Mouse (Mus musculus): ENCODE data around the gene Ap4e1. TPM values are rescaled to one million over a fixed set of nuclear protein-coding genes. Genes with fewer than 3 reads are reported as not detected.

Gene Ap4e1
- polyA plus RNA-seq, 1 experiment from 2014 or later, result 10.1 TPM

- no peak overlapping the region for H3K27ac ChIP-seq (ENCODE audit: low read depth)
- 75% methylated on average over 7 of the region's 7 CpGs for WGBS
- no peak overlapping the region for H3K4me2 ChIP-seq (ENCODE audit: low read length)
- no peak for DNase-seq (ENCODE audit: low spot score)
- H3K27me3 ChIP-seq (replicated peaks; ENCODE audit: control insufficient read depth, insufficient read depth, low read length), result no peaks in the 10 kb centered on the region
- H3K9ac ChIP-seq (ENCODE audit: low read length), result no peak overlapping the region
- peaks cover 4% of the 10 kb centered on the region; the same call in 1 of the 2 replicates for H3K4me1 ChIP-seq (replicated peaks; ENCODE audit: control insufficient read depth, insufficient read depth, low read length)
- H3K9me3 ChIP-seq (ENCODE audit: control insufficient read depth, low read length), result no peaks in the 10 kb centered on the region
- ATAC-seq (replicated peaks; ENCODE audit: low FRiP score, low TSS enrichment, low read depth), result no peak
- no peak overlapping the region for H3K4me3 ChIP-seq (ENCODE audit: low read depth, low read length)
- no peaks in the 10 kb centered on the region for H3K36me3 ChIP-seq (ENCODE audit: control insufficient read depth, insufficient read depth, low read length)
Observed at GRCm38 (mm10) chr2:126998219-126998618, 10.3 kb upstream of the Ap4e1 start.

GRCm38 (mm10) chr2:127000406-127001324 lies 7.9 kb upstream of the Ap4e1 start:
- Histone ChIP-seq H3K4me2 (ENCODE audit: low read length) (no peak overlapping the region), H3K9ac (ENCODE audit: low read length) (no peak overlapping the region), H3K4me1 (replicated peaks; ENCODE audit: control insufficient read depth, insufficient read depth, low read length) (no peaks in the 10 kb centered on the region), H3K27ac (ENCODE audit: low read depth) (no peak overlapping the region), H3K27me3 (replicated peaks; ENCODE audit: control insufficient read depth, insufficient read depth, low read length) (no peaks in the 10 kb centered on the region), H3K4me3 (ENCODE audit: low read depth, low read length) (no peak overlapping the region), H3K36me3 (ENCODE audit: control insufficient read depth, insufficient read depth, low read length) (no peaks in the 10 kb centered on the region), H3K9me3 (ENCODE audit: control insufficient read depth, low read length) (no peaks in the 10 kb centered on the region)
- WGBS, result 68% methylated on average over 8 of the region's 8 CpGs
- DNase-seq (ENCODE audit: low spot score) (no peak), ATAC-seq (replicated peaks; ENCODE audit: low FRiP score, low TSS enrichment, low read depth) (no peak)

- 88% methylated on average over 7 of the region's 7 CpGs for WGBS
- Histone ChIP-seq H3K4me2 (ENCODE audit: low read length) (no peak overlapping the region), H3K36me3 (ENCODE audit: control insufficient read depth, insufficient read depth, low read length) (no peaks in the 10 kb centered on the region), H3K27ac (ENCODE audit: low read depth) (no peak overlapping the region), H3K4me3 (ENCODE audit: low read depth, low read length) (no peak overlapping the region), H3K27me3 (replicated peaks; ENCODE audit: control insufficient read depth, insufficient read depth, low read length) (no peaks in the 10 kb centered on the region), H3K9ac (ENCODE audit: low read length) (no peak overlapping the region), H3K9me3 (ENCODE audit: control insufficient read depth, low read length) (no peaks in the 10 kb centered on the region), H3K4me1 (replicated peaks; ENCODE audit: control insufficient read depth, insufficient read depth, low read length) (no peaks in the 10 kb centered on the region)
- DNase-seq (ENCODE audit: low spot score), result no peak
- ATAC-seq (replicated peaks; ENCODE audit: low FRiP score, low TSS enrichment, low read depth), result no peak
Observed at GRCm38 (mm10) chr2:127004046-127004445, 4.5 kb upstream of the Ap4e1 start.

GRCm38 (mm10) chr2:127006634-127007370 lies 1.7 kb upstream of the Ap4e1 start:
- peaks cover 4% of the 10 kb centered on the region for H3K36me3 ChIP-seq (ENCODE audit: control insufficient read depth, insufficient read depth, low read length)
- no peak overlapping the region for H3K9ac ChIP-seq (ENCODE audit: low read length)
- H3K9me3 ChIP-seq (ENCODE audit: control insufficient read depth, low read length), result no peaks in the 10 kb centered on the region
- ATAC-seq (replicated peaks; ENCODE audit: low FRiP score, low TSS enrichment, low read depth), result 0 out of 2 replicates have a peak, but pooled peaks have one; percentile 17
- H3K4me3 ChIP-seq (ENCODE audit: low read depth, low read length), result no peak overlapping the region; the same call in 1 of the 2 replicates
- 47% methylated on average over 12 of the region's 12 CpGs for WGBS
- DNase-seq (ENCODE audit: low spot score), result peak; percentile 71
- no peak overlapping the region for H3K4me2 ChIP-seq (ENCODE audit: low read length)
- no peak overlapping the region for H3K27ac ChIP-seq (ENCODE audit: low read depth)
- H3K27me3 ChIP-seq (replicated peaks; ENCODE audit: control insufficient read depth, insufficient read depth, low read length), result no peaks in the 10 kb centered on the region
- peaks cover 6% of the 10 kb centered on the region; the same call in 1 of the 2 replicates for H3K4me1 ChIP-seq (replicated peaks; ENCODE audit: control insufficient read depth, insufficient read depth, low read length)

- Histone ChIP-seq H3K4me3 (ENCODE audit: low read depth, low read length) (no peak overlapping the region), H3K27ac (ENCODE audit: low read depth) (no peak overlapping the region), H3K27me3 (replicated peaks; ENCODE audit: control insufficient read depth, insufficient read depth, low read length) (no peaks in the 10 kb centered on the region), H3K4me1 (replicated peaks; ENCODE audit: control insufficient read depth, insufficient read depth, low read length) (peaks cover 6% of the 10 kb centered on the region; the same call in 1 of the 2 replicates), H3K36me3 (ENCODE audit: control insufficient read depth, insufficient read depth, low read length) (peaks cover 11% of the 10 kb centered on the region), H3K9ac (ENCODE audit: low read length) (no peak overlapping the region), H3K4me2 (ENCODE audit: low read length) (no peak overlapping the region), H3K9me3 (ENCODE audit: control insufficient read depth, low read length) (no peaks in the 10 kb centered on the region)
- no peak for ATAC-seq (replicated peaks; ENCODE audit: low FRiP score, low TSS enrichment, low read depth)
- no peak for DNase-seq (ENCODE audit: low spot score)
- WGBS, result 78% methylated on average over 5 of the region's 5 CpGs
Observed at GRCm38 (mm10) chr2:127007509-127007908, 1.0 kb upstream of the Ap4e1 start.

- no peak overlapping the region for H3K4me2 ChIP-seq (ENCODE audit: low read length)
- H3K4me1 ChIP-seq (replicated peaks; ENCODE audit: control insufficient read depth, insufficient read depth, low read length), result no peaks in the 10 kb centered on the region
- no peak overlapping the region for H3K4me3 ChIP-seq (ENCODE audit: low read depth, low read length)
- WGBS, result 95% methylated on average over 9 of the region's 9 CpGs
- ATAC-seq (replicated peaks; ENCODE audit: low FRiP score, low TSS enrichment, low read depth), result no peak
- H3K27me3 ChIP-seq (replicated peaks; ENCODE audit: control insufficient read depth, insufficient read depth, low read length), result no peaks in the 10 kb centered on the region
- H3K9me3 ChIP-seq (ENCODE audit: control insufficient read depth, low read length), result no peaks in the 10 kb centered on the region
- H3K27ac ChIP-seq (ENCODE audit: low read depth), result no peak overlapping the region
- no peak overlapping the region for H3K9ac ChIP-seq (ENCODE audit: low read length)
- no peak for DNase-seq (ENCODE audit: low spot score)
- peaks cover 49% of the 10 kb centered on the region for H3K36me3 ChIP-seq (ENCODE audit: control insufficient read depth, insufficient read depth, low read length)
Observed at GRCm38 (mm10) chr2:127035006-127035605, 26.6 kb downstream of the Ap4e1 start.

- Histone ChIP-seq H3K36me3 (ENCODE audit: control insufficient read depth, insufficient read depth, low read length) (peaks cover 50% of the 10 kb centered on the region), H3K27ac (ENCODE audit: low read depth) (no peak overlapping the region), H3K4me2 (ENCODE audit: low read length) (no peak overlapping the region), H3K9ac (ENCODE audit: low read length) (no peak overlapping the region), H3K27me3 (replicated peaks; ENCODE audit: control insufficient read depth, insufficient read depth, low read length) (no peaks in the 10 kb centered on the region), H3K4me1 (replicated peaks; ENCODE audit: control insufficient read depth, insufficient read depth, low read length) (no peaks in the 10 kb centered on the region), H3K4me3 (ENCODE audit: low read depth, low read length) (no peak overlapping the region), H3K9me3 (ENCODE audit: control insufficient read depth, low read length) (no peaks in the 10 kb centered on the region)
- no peak for ATAC-seq (replicated peaks; ENCODE audit: low FRiP score, low TSS enrichment, low read depth)
- WGBS, result 92% methylated on average over 4 of the region's 4 CpGs
- DNase-seq (ENCODE audit: low spot score), result no peak
Observed at GRCm38 (mm10) chr2:127037299-127037698, 28.8 kb downstream of the Ap4e1 start.

- Histone ChIP-seq H3K27ac (ENCODE audit: low read depth) (no peak overlapping the region), H3K36me3 (ENCODE audit: control insufficient read depth, insufficient read depth, low read length) (peaks cover 71% of the 10 kb centered on the region)
- WGBS, result 93% methylated on average over 9 of the region's 9 CpGs
Observed at GRCm38 (mm10) chr2:127061471-127061870, 53.0 kb downstream of the Ap4e1 start.

More at GRCm38 (mm10) chr2:127061471-127061870, 53.0 kb downstream of the Ap4e1 start:
- Histone ChIP-seq H3K27me3 (replicated peaks; ENCODE audit: control insufficient read depth, insufficient read depth, low read length) (no peaks in the 10 kb centered on the region), H3K4me2 (ENCODE audit: low read length) (no peak overlapping the region), H3K4me3 (ENCODE audit: low read depth, low read length) (no peak overlapping the region), H3K4me1 (replicated peaks; ENCODE audit: control insufficient read depth, insufficient read depth, low read length) (no peaks in the 10 kb centered on the region), H3K9me3 (ENCODE audit: control insufficient read depth, low read length) (no peaks in the 10 kb centered on the region), H3K9ac (ENCODE audit: low read length) (no peak overlapping the region)
- DNase-seq (ENCODE audit: low spot score) (no peak), ATAC-seq (replicated peaks; ENCODE audit: low FRiP score, low TSS enrichment, low read depth) (no peak)
